Mouse (Mus musculus): ENCODE results near the gene Vps26b. TPM values are rescaled to one million over a fixed set of nuclear protein-coding genes. Genes with fewer than 3 reads are reported as not detected.
A peak's percentile ranks its signal among the peaks of the same experiment; 100 is the strongest.

Vps26b gene
- total and polyA plus RNA-seq, 2 experiments from 2014 or later: 85.2 to 145 TPM

GRCm38 (mm10) chr9:26998669-26999460 is 31.0 kb downstream of the Vps26b start:
- DNase-seq (ENCODE audit: low spot score): no peak
- Histone ChIP-seq H3K36me3 (ENCODE audit: insufficient read depth, low read length) (0 out of 2 replicates have a peak, but pooled peaks cover 2% of the 10 kb centered on the region), H3K4me2 (ENCODE audit: low read depth, low read length, poor library complexity, severe bottlenecking) (peak overlapping the region; percentile 83), H3K4me3 (ENCODE audit: low read depth, low read length) (peak overlapping the region; percentile 70), H3K9ac (replicated peaks; ENCODE audit: low read length, poor library complexity, severe bottlenecking) (peak overlapping the region; percentile 72), H3K27ac (ENCODE audit: low read depth, low read length) (peak overlapping the region; percentile 69), H3K27me3 (ENCODE audit: insufficient read depth, low read length) (no peaks in the 10 kb centered on the region), H3K9me3 (ENCODE audit: low read length) (no peaks in the 10 kb centered on the region), H3K4me1 (ENCODE audit: insufficient read depth, low read length) (peaks cover 5% of the 10 kb centered on the region; the same call in 1 of the 2 replicates)
- WGBS: 3% methylated on average over 29 of the region's 29 CpGs
- ATAC-seq (ENCODE audit: low FRiP score): peak; percentile 67
- TF ChIP-seq CTCF (IDR thresholded peaks at IDR 0.05): no peak

GRCm38 (mm10) chr9:26997501-26997900 is 32.4 kb downstream of the Vps26b start:
- DNase-seq (ENCODE audit: low spot score): no peak
- no peak for ATAC-seq (ENCODE audit: low FRiP score)
- Histone ChIP-seq H3K27ac (ENCODE audit: low read depth, low read length) (no peak overlapping the region), H3K4me1 (ENCODE audit: insufficient read depth, low read length) (peaks cover 5% of the 10 kb centered on the region; the same call in 1 of the 2 replicates), H3K9ac (replicated peaks; ENCODE audit: low read length, poor library complexity, severe bottlenecking) (no peak overlapping the region), H3K36me3 (ENCODE audit: insufficient read depth, low read length) (no peaks in the 10 kb centered on the region), H3K4me3 (ENCODE audit: low read depth, low read length) (no peak overlapping the region), H3K9me3 (ENCODE audit: low read length) (no peaks in the 10 kb centered on the region), H3K4me2 (ENCODE audit: low read depth, low read length, poor library complexity, severe bottlenecking) (no peak overlapping the region), H3K27me3 (ENCODE audit: insufficient read depth, low read length) (no peaks in the 10 kb centered on the region)
- 90% methylated on average over 2 of the region's 2 CpGs for WGBS
- TF ChIP-seq CTCF (IDR thresholded peaks at IDR 0.05): no peak

GRCm38 (mm10) chr9:26997062-26997461 is 32.8 kb downstream of the Vps26b start:
- ATAC-seq (ENCODE audit: low FRiP score): no peak
- Histone ChIP-seq H3K9me3 (ENCODE audit: low read length) (no peaks in the 10 kb centered on the region), H3K9ac (replicated peaks; ENCODE audit: low read length, poor library complexity, severe bottlenecking) (no peak overlapping the region), H3K27ac (ENCODE audit: low read depth, low read length) (no peak overlapping the region), H3K4me2 (ENCODE audit: low read depth, low read length, poor library complexity, severe bottlenecking) (no peak overlapping the region), H3K36me3 (ENCODE audit: insufficient read depth, low read length) (no peaks in the 10 kb centered on the region), H3K4me1 (ENCODE audit: insufficient read depth, low read length) (peaks cover 5% of the 10 kb centered on the region; the same call in 1 of the 2 replicates), H3K27me3 (ENCODE audit: insufficient read depth, low read length) (no peaks in the 10 kb centered on the region), H3K4me3 (ENCODE audit: low read depth, low read length) (no peak overlapping the region)
- no peak for DNase-seq (ENCODE audit: low spot score)
- whole genome bisulfite sequencing: 96% methylated on average over 3 of the region's 3 CpGs
- TF ChIP-seq CTCF (IDR thresholded peaks at IDR 0.05): no peak

GRCm38 (mm10) chr9:26993900-26994299 is 36.0 kb downstream of the Vps26b start:
- no peak overlapping the region for H3K4me3 ChIP-seq (ENCODE audit: low read depth, low read length)
- no peaks in the 10 kb centered on the region for H3K9me3 ChIP-seq (ENCODE audit: low read length)
- no peak overlapping the region for H3K4me2 ChIP-seq (ENCODE audit: low read depth, low read length, poor library complexity, severe bottlenecking)
- WGBS: 72% methylated on average over 3 of the region's 3 CpGs
- no peaks in the 10 kb centered on the region for H3K4me1 ChIP-seq (ENCODE audit: insufficient read depth, low read length)
- H3K27ac ChIP-seq (ENCODE audit: low read depth, low read length): no peak overlapping the region
- ATAC-seq (ENCODE audit: low FRiP score): no peak
- H3K9ac ChIP-seq (replicated peaks; ENCODE audit: low read length, poor library complexity, severe bottlenecking): no peak overlapping the region
- H3K36me3 ChIP-seq (ENCODE audit: insufficient read depth, low read length): peaks cover 23% of the 10 kb centered on the region
- no peak for TF ChIP-seq CTCF (IDR thresholded peaks at IDR 0.05)
- H3K27me3 ChIP-seq (ENCODE audit: insufficient read depth, low read length): no peaks in the 10 kb centered on the region
- no peak for DNase-seq (ENCODE audit: low spot score)

GRCm38 (mm10) chr9:26993118-26993517 is 36.7 kb downstream of the Vps26b start:
- DNase-seq (ENCODE audit: low spot score) (no peak), ATAC-seq (ENCODE audit: low FRiP score) (no peak)
- WGBS: 89% methylated on average over 10 of the region's 10 CpGs
- H3K27me3 ChIP-seq (ENCODE audit: insufficient read depth, low read length): no peaks in the 10 kb centered on the region
- H3K9me3 ChIP-seq (ENCODE audit: low read length): no peaks in the 10 kb centered on the region
- H3K4me3 ChIP-seq (ENCODE audit: low read depth, low read length): no peak overlapping the region
- no peak for TF ChIP-seq CTCF (IDR thresholded peaks at IDR 0.05)
- no peaks in the 10 kb centered on the region for H3K4me1 ChIP-seq (ENCODE audit: insufficient read depth, low read length)
- no peak overlapping the region for H3K4me2 ChIP-seq (ENCODE audit: low read depth, low read length, poor library complexity, severe bottlenecking)
- H3K27ac ChIP-seq (ENCODE audit: low read depth, low read length): no peak overlapping the region
- H3K9ac ChIP-seq (replicated peaks; ENCODE audit: low read length, poor library complexity, severe bottlenecking): no peak overlapping the region
- H3K36me3 ChIP-seq (ENCODE audit: insufficient read depth, low read length): peaks cover 23% of the 10 kb centered on the region

DNA sequence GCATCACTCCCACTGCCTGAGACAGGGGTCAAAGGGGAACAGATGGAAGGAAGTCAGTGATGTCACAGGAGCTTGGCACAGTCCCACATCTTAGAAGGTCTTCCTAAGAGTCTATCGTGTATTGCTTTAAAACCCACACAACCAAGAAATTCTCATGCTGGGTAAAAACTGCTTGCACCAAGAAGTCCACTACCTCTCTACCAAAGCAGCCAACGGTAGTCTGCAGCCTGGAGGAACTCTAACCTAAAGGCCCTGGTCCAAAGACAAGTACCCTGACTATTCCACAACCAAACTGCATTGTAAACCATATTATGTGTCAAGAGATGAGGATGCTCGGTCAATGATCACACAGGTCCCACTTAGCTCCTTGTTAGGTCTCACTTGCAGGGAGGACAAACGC is 39.7 kb downstream of the Vps26b start:
- Histone ChIP-seq H3K27ac (ENCODE audit: low read depth, low read length) (no peak overlapping the region), H3K4me2 (ENCODE audit: low read depth, low read length, poor library complexity, severe bottlenecking) (no peak overlapping the region), H3K27me3 (ENCODE audit: insufficient read depth, low read length) (no peaks in the 10 kb centered on the region), H3K9ac (replicated peaks; ENCODE audit: low read length, poor library complexity, severe bottlenecking) (no peak overlapping the region), H3K9me3 (ENCODE audit: low read length) (no peaks in the 10 kb centered on the region), H3K4me3 (ENCODE audit: low read depth, low read length) (no peak overlapping the region), H3K4me1 (ENCODE audit: insufficient read depth, low read length) (no peaks in the 10 kb centered on the region), H3K36me3 (ENCODE audit: insufficient read depth, low read length) (peaks cover 36% of the 10 kb centered on the region)
- WGBS: 94% methylated on average over 4 of the region's 4 CpGs
- no peak for ATAC-seq (ENCODE audit: low FRiP score)
- no peak for DNase-seq (ENCODE audit: low spot score)
- TF ChIP-seq CTCF (IDR thresholded peaks at IDR 0.05): no peak
